Mouse (Mus musculus): ENCODE measurements around the gene Krt71. TPM values are rescaled to one million over a fixed set of nuclear protein-coding genes. Genes with fewer than 3 reads are reported as not detected.

Gene Krt71
- total RNA-seq (2021): not detected
- long read RNA-seq, experiment 1: 0 reads
- long read RNA-seq, experiment 2: 0 reads

GRCm38 (mm10) chr15:101742711-101743110 is at the start of gene Krt71:
Gene Krt71 (minus strand): TSS chr15:101743109.
- no peak for TF ChIP-seq CTCF (conservative IDR thresholded peaks at IDR 0.05)
- no peak within 1 kb of the TSS for H3K27ac ChIP-seq
- DNase-seq (ENCODE audit: low spot score in 2 of 2): no peak
- H3K4me3 ChIP-seq: no peak within 1 kb of the TSS

- Histone ChIP-seq H3K27ac (no peak overlapping the region), H3K4me3 (no peak overlapping the region)
- no peak for TF ChIP-seq CTCF (conservative IDR thresholded peaks at IDR 0.05)
- DNase-seq (ENCODE audit: low spot score in 2 of 2): no peak
Measured at GRCm38 (mm10) chr15:101790867-101791266, 48.0 kb upstream of the Krt71 start.

- no peak for TF ChIP-seq CTCF (conservative IDR thresholded peaks at IDR 0.05)
- Histone ChIP-seq H3K27ac (no peak within 1 kb of the TSS), H3K4me3 (no peak within 1 kb of the TSS)
- no peak for DNase-seq (ENCODE audit: low spot score in 2 of 2)
Measured at GRCm38 (mm10) chr15:101786360-101786759, 43.5 kb upstream of the Krt71 start, which contains the start of gene Krt72. Gene Krt72 (minus strand): TSS chr15:101786460.

GRCm38 (mm10) chr15:101773420-101773819 is 30.5 kb upstream of the Krt71 start:
- no peak overlapping the region for H3K4me3 ChIP-seq
- TF ChIP-seq CTCF (conservative IDR thresholded peaks at IDR 0.05): no peak
- H3K27ac ChIP-seq: no peak overlapping the region
- peak; percentile 11 to 35 for DNase-seq (ENCODE audit: low spot score in 2 of 2)

- Histone ChIP-seq H3K4me3 (no peak overlapping the region), H3K27ac (no peak overlapping the region)
- DNase-seq (ENCODE audit: low spot score in 2 of 2): peak; percentile 88 to 94
- peak; percentile 88 for TF ChIP-seq CTCF (conservative IDR thresholded peaks at IDR 0.05)
Measured at GRCm38 (mm10) chr15:101772711-101773081, 29.8 kb upstream of the Krt71 start.

DNA sequence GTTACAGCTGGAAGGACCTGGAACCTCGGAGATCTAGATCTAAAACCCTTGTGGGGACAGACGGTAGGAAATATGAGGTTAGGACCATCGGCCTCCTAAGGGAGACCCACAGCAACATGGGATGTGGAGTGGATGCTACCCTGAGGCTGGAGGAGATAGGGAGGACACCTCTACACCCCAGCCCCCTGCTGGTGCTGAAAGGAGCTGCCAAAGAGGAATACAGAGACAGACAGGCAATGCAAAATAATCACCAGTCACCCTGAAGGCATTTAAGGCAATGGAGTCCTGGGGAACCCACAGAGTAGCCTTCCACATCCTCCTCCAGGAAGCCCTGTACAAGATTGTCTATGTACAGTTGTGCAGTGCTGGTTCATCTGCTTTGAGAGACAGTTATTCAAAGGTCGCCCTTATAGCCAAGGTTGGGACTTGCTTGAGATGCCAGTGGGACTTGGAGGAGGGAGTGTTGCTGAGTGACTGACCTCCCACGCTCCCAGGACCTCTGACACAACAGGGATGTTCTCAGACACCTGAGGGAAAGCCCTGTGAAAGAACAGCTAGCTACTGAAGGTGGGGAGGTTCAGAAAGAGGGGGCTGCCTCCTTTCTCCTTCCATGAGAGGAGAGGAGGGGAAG is 29.3 kb upstream of the Krt71 start:
- no peak for DNase-seq (ENCODE audit: low spot score in 2 of 2)
- TF ChIP-seq CTCF (conservative IDR thresholded peaks at IDR 0.05): peak; percentile 64
- H3K27ac ChIP-seq: no peak overlapping the region
- no peak overlapping the region for H3K4me3 ChIP-seq

DNA sequence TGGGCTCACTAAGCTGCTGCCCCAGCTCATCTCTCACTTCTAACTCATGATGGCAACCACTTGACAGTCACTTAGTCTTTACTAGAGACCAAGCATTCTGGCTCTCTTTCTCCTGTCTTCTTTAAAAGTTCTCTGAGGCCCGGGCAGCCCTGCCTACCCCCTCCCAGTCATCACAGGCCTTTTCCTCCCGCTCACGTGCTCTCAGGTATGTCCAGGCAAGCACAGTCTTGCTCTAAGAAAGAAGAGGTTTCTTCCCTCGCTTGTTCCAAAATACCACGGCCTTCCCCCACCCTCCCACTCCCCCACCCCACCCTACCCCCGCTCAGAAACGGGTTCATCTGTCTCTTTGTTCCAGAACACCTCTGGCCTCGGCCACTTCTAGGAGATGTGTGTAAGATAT is 27.3 kb upstream of the Krt71 start:
- DNase-seq (ENCODE audit: low spot score in 2 of 2): no peak
- H3K27ac ChIP-seq: no peak overlapping the region
- no peak overlapping the region for H3K4me3 ChIP-seq
- no peak for TF ChIP-seq CTCF (conservative IDR thresholded peaks at IDR 0.05)

GRCm38 (mm10) chr15:101737786-101738185 is 5.1 kb downstream of the Krt71 start:
- no peak for DNase-seq (ENCODE audit: low spot score in 2 of 2)
- H3K27ac ChIP-seq: no peak overlapping the region
- H3K4me3 ChIP-seq: no peak overlapping the region
- no peak for TF ChIP-seq CTCF (conservative IDR thresholded peaks at IDR 0.05)

- Histone ChIP-seq H3K4me3 (no peak overlapping the region), H3K27ac (no peak overlapping the region)
- no peak for TF ChIP-seq CTCF (conservative IDR thresholded peaks at IDR 0.05)
- DNase-seq (ENCODE audit: low spot score in 2 of 2): no peak
Measured at GRCm38 (mm10) chr15:101730653-101731052, 12.3 kb downstream of the Krt71 start.

- no peak overlapping the region for H3K4me3 ChIP-seq
- TF ChIP-seq CTCF (conservative IDR thresholded peaks at IDR 0.05): no peak
Measured at GRCm38 (mm10) chr15:101724686-101725085, 18.2 kb downstream of the Krt71 start.

GRCm38 (mm10) chr15:101715831-101716230 is 27.1 kb downstream of the Krt71 start:
- no peak for DNase-seq (ENCODE audit: low spot score in 2 of 2)
- no peak overlapping the region for H3K4me3 ChIP-seq
- TF ChIP-seq CTCF (conservative IDR thresholded peaks at IDR 0.05): no peak
- H3K27ac ChIP-seq: no peak overlapping the region

More at GRCm38 (mm10) chr15:101724686-101725085, 18.2 kb downstream of the Krt71 start:
- no peak overlapping the region for H3K27ac ChIP-seq
- no peak for DNase-seq (ENCODE audit: low spot score in 2 of 2)

- no peak for DNase-seq (ENCODE audit: low spot score in 2 of 2)
- H3K4me3 ChIP-seq: no peak overlapping the region
- no peak for TF ChIP-seq CTCF (conservative IDR thresholded peaks at IDR 0.05)
- H3K27ac ChIP-seq: no peak overlapping the region
Measured at GRCm38 (mm10) chr15:101714356-101714755, 28.6 kb downstream of the Krt71 start.

- no peak for DNase-seq (ENCODE audit: low spot score in 2 of 2)
- Histone ChIP-seq H3K27ac (no peak overlapping the region), H3K4me3 (no peak overlapping the region)
- TF ChIP-seq CTCF (conservative IDR thresholded peaks at IDR 0.05): no peak
Measured at GRCm38 (mm10) chr15:101713731-101714130, 29.2 kb downstream of the Krt71 start.

- TF ChIP-seq CTCF (conservative IDR thresholded peaks at IDR 0.05): no peak
- no peak for DNase-seq (ENCODE audit: low spot score in 2 of 2)
- no peak within 1 kb of the TSS for H3K4me3 ChIP-seq
- no peak within 1 kb of the TSS for H3K27ac ChIP-seq
Measured at GRCm38 (mm10) chr15:101712720-101713119, 30.2 kb downstream of the Krt71 start, which contains the start of gene Krt5. Gene Krt5 (minus strand): TSS chr15:101712898.

All from layer of hippocampus, adult 2 months (tissue).